Mouse (Mus musculus) CH12.LX (cell line): Measurements from ENCODE around the gene Zfp791. TPM values are rescaled to one million over a fixed set of nuclear protein-coding genes. Genes with fewer than 3 reads are reported as not detected.
"Not testable (repeated sequence)": the region's sequence is repeated elsewhere in the genome, so short reads cannot be mapped to it uniquely, and the experiment has no call there.

Experiments
- DNase-seq: peaks from one replicate; pipeline ENCODE4 v3.0.0-alpha.2; 2013; ENCODE audit errors: extremely low read depth
- H3K27ac ChIP-seq: 2 replicates; pipeline ENCODE4 v1.5.1; 2012; ENCODE audit warnings: low read depth, mild to moderate bottlenecking, control low read depth, moderate library complexity; ENCODE audit not compliant: insufficient read depth
- H3K27me3 ChIP-seq: replicated peaks from 2 replicates; pipeline ENCODE3; 2012; ENCODE audit warnings: inconsistent platforms
- H3K36me3 ChIP-seq, 2 experiments: replicated peaks in 1 of 2; 2 replicates each; pipeline versions ENCODE3 to v1.6.1; 2012; ENCODE audit warnings: inconsistent platforms in 1 of 2, low read length in 1 of 2, mild to moderate bottlenecking in 1 of 2, mixed read lengths in 1 of 2, moderate library complexity in 1 of 2; ENCODE audit not compliant: control insufficient read depth in 1 of 2, insufficient read depth in 1 of 2
- H3K4me1 ChIP-seq, 2 experiments: 2 replicates each; pipeline ENCODE4 v1.6.1; 2012; ENCODE audit warnings: inconsistent platforms in 1 of 2, moderate library complexity in 1 of 2; ENCODE audit not compliant: insufficient read depth in 2 of 2, control insufficient read depth in 1 of 2
- H3K4me2 ChIP-seq: 2 replicates; pipeline ENCODE4 v1.6.1; 2012; ENCODE audit warnings: low read depth, mild to moderate bottlenecking, control low read depth; ENCODE audit not compliant: poor library complexity, insufficient read depth, severe bottlenecking
- H3K4me3 ChIP-seq, 3 experiments: fragments of 150-350 bp in 1 of 3; sonication (generic) in 1 of 3; replicated peaks in 1 of 3; 2 replicates each; pipeline versions ENCODE3 to v1.5.1; 2011 to 2012; ENCODE audit warnings: low read depth in 2 of 3, low read length in 2 of 3, mild to moderate bottlenecking in 2 of 3, moderate library complexity in 2 of 3, control low read depth in 1 of 3, improper control_type of control experiment in 1 of 3, inconsistent platforms in 1 of 3, mixed read lengths in 1 of 3; ENCODE audit not compliant: poor library complexity in 1 of 3
- H3K79me2 ChIP-seq: replicated peaks from 2 replicates; pipeline ENCODE4 v1.6.1; 2012; ENCODE audit warnings: mild to moderate bottlenecking, moderate library complexity; ENCODE audit not compliant: control insufficient read depth, poor library complexity, insufficient read depth, severe bottlenecking; ENCODE audit errors: extremely low read depth
- H3K9ac ChIP-seq: 2 replicates; pipeline ENCODE4 v1.6.1; 2012; ENCODE audit warnings: low read depth, mild to moderate bottlenecking, control low read depth, moderate library complexity; ENCODE audit not compliant: insufficient read depth
- H3K9me3 ChIP-seq: replicated peaks from 2 replicates; pipeline ENCODE3; 2012; ENCODE audit warnings: low read length, inconsistent platforms, mixed read lengths
- CHD2 ChIP-seq: IDR thresholded peaks from 2 replicates; pipeline ENCODE4 v1.6.1; 2011; ENCODE audit warnings: low read length, improper control_type of control experiment
- E2F4 ChIP-seq: IDR thresholded peaks from 2 replicates; pipeline ENCODE4 v1.6.1; 2011; ENCODE audit warnings: low read depth, low read length, improper control_type of control experiment; ENCODE audit not compliant: insufficient replicate concordance
- HCFC1 ChIP-seq: IDR thresholded peaks from 2 replicates; pipeline ENCODE4 v1.6.1; 2012; ENCODE audit warnings: low read depth, mild to moderate bottlenecking, inconsistent platforms, low read length, improper control_type of control experiment
- KAT2A ChIP-seq: IDR thresholded peaks from 2 replicates; pipeline ENCODE4 v1.6.1; 2012; ENCODE audit warnings: low read length, improper control_type of control experiment, inconsistent platforms; ENCODE audit not compliant: insufficient replicate concordance
- MAFK ChIP-seq: IDR thresholded peaks from 2 replicates; pipeline ENCODE4 v1.6.1; 2011; ENCODE audit warnings: low read length, improper control_type of control experiment; ENCODE audit not compliant: insufficient replicate concordance
- MAZ ChIP-seq: IDR thresholded peaks from 2 replicates; pipeline ENCODE4 v1.6.1; 2012; ENCODE audit warnings: low read depth, mild to moderate bottlenecking, inconsistent platforms, low read length, improper control_type of control experiment, moderate library complexity
- MEF2A ChIP-seq: IDR thresholded peaks from 2 replicates; pipeline ENCODE4 v1.6.1; 2014; ENCODE audit warnings: low read depth, mild to moderate bottlenecking, inconsistent platforms, low read length, improper control_type of control experiment, borderline replicate concordance
- NELFE ChIP-seq: IDR thresholded peaks from 2 replicates; pipeline ENCODE4 v1.6.1; 2011; ENCODE audit warnings: low read depth, low read length, improper control_type of control experiment
- NRF1 ChIP-seq: IDR thresholded peaks from 2 replicates; pipeline ENCODE4 v1.6.1; 2014; ENCODE audit warnings: low read depth, mild to moderate bottlenecking, inconsistent platforms, low read length, improper control_type of control experiment, moderate library complexity
- PAX5 ChIP-seq: IDR thresholded peaks from 2 replicates; pipeline ENCODE4 v1.6.1; 2012; ENCODE audit warnings: low read length, inconsistent platforms, mixed read lengths
- POLR2A ChIP-seq: IDR thresholded peaks from 2 replicates; pipeline ENCODE4 v1.6.1; 2011; ENCODE audit warnings: low read depth, mild to moderate bottlenecking, improper control_type of control experiment, low read length
- RAD21 ChIP-seq: IDR thresholded peaks from 2 replicates; pipeline ENCODE4 v1.6.1; 2011; ENCODE audit warnings: low read depth, mild to moderate bottlenecking, low read length, improper control_type of control experiment, moderate library complexity
- SIN3A ChIP-seq: IDR thresholded peaks from 2 replicates; pipeline ENCODE4 v1.6.1; 2012; ENCODE audit warnings: low read length, improper control_type of control experiment, inconsistent platforms
- SMC3 ChIP-seq: IDR thresholded peaks from 2 replicates; pipeline ENCODE4 v1.6.1; 2011; ENCODE audit warnings: low read depth, low read length, improper control_type of control experiment
- TCF12 ChIP-seq: IDR thresholded peaks from 2 replicates; pipeline ENCODE4 v1.6.1; 2014; ENCODE audit warnings: low read depth, mild to moderate bottlenecking, inconsistent platforms, low read length, improper control_type of control experiment
- USF1 ChIP-seq: IDR thresholded peaks from 2 replicates; pipeline ENCODE4 v1.6.1; 2014; ENCODE audit warnings: low read depth, mild to moderate bottlenecking, inconsistent platforms, low read length, improper control_type of control experiment
- ZC3H11A ChIP-seq: IDR thresholded peaks from 2 replicates; pipeline ENCODE4 v1.6.1; 2012; ENCODE audit warnings: low read depth, mild to moderate bottlenecking, inconsistent platforms, low read length, improper control_type of control experiment
- ZMIZ1 ChIP-seq: IDR thresholded peaks from 2 replicates; pipeline ENCODE4 v1.6.1; 2012; ENCODE audit warnings: low read depth, mild to moderate bottlenecking, inconsistent platforms, low read length, improper control_type of control experiment
- ZNF384 ChIP-seq: IDR thresholded peaks from 2 replicates; pipeline ENCODE4 v1.6.1; 2012; ENCODE audit warnings: low read depth, low read length, improper control_type of control experiment, inconsistent platforms
- dilution Hi-C: fragments of 300-500 bp; cut with MboI; formaldehyde crosslinking; loops from 2 replicates; pipeline ENCODE4 v1.14.3; 2020; ENCODE audit warnings: low sequenced_read_pairs; ENCODE audit not compliant: extremely low pct_unique_long_range_greater_than_20kb, extremely low pct_ligation_motif_present
- in situ Hi-C: fragments of 300-500 bp; cut with MboI; formaldehyde crosslinking; loops from 3 replicates; pipeline ENCODE4 v1.14.3; 2019; ENCODE audit warnings: low sequenced_read_pairs, low pct_ligation_motif_present, low pct_unique_long_range_greater_than_20kb, mixed read lengths
- polyA plus RNA-seq: library from polyadenylated mRNA; unstranded; fragments of >175 nt; gene quantifications from 2 replicates; pipeline ENCODE4 v1.2.1, GENCODE M21; 2012; ENCODE audit warnings: low read depth; ENCODE audit not compliant: insufficient read length
- total RNA-seq, 2 experiments: library from RNA; depleted of rRNA; stranded (reverse); fragments of 300-350 nt in 1 of 2; fragments of >200 nt in 1 of 2; gene quantifications; 2 replicates each; pipeline ENCODE4 v1.2.3; 2012 to 2014

The Zfp791 gene
- total and polyA plus RNA-seq, 3 experiments, result 0.81 to 1.1 (median 0.98) TPM

DNA sequence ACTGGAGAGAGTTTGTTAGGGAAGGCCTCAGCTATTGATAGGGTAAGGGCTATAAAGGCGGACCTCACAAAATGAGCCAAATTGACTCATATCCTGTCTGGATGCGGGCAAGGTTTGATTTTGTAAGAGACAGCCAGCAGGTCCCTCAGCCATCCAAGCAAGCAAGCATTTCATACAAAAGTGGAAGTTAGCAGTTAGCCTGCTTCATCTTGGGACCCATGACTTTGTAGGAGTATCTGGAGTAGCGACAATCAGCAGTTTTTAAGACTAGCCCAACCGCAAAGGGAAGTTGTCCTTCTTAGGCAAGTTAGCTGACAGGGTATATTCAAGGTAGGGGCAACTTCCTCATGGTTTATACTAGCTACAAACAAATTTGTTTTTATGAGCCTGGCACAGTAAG is 19.6 kb upstream of the Zfp791 start:
- no peak for DNase-seq
- peaks cover 8% of the 10 kb centered on the region for H3K9me3 ChIP-seq
- TF ChIP-seq NRF1, result no peak
- TF ChIP-seq HCFC1, result no peak
- TF ChIP-seq ZMIZ1, result no peak
- TF ChIP-seq CHD2, result no peak
- TF ChIP-seq MEF2A, result no peak
- no peak for TF ChIP-seq POLR2A
- TF ChIP-seq E2F4, result no peak
- TF ChIP-seq PAX5, result no peak
- no peak for TF ChIP-seq ZC3H11A
- no peak for TF ChIP-seq TCF12
- no peak for TF ChIP-seq RAD21
- no peak for TF ChIP-seq SIN3A
- TF ChIP-seq ZNF384, result no peak
- no peak for TF ChIP-seq MAZ
- no peak for TF ChIP-seq MAFK
- no peak for TF ChIP-seq SMC3
- no peak for TF ChIP-seq USF1
- TF ChIP-seq KAT2A, result no peak
- no peak for TF ChIP-seq NELFE
- TF ChIP-seq, all 38 proteins: peak for 0
- no peak overlapping the region for H3K4me2 ChIP-seq
- no peaks in the 10 kb centered on the region for H3K4me1 ChIP-seq
- H3K27me3 ChIP-seq, result no peaks in the 10 kb centered on the region
- H3K27ac ChIP-seq, result no peak overlapping the region
- H3K79me2 ChIP-seq, result no peaks in the 10 kb centered on the region
- H3K4me3 ChIP-seq, result no peak overlapping the region
- H3K36me3 ChIP-seq, result no peaks in the 10 kb centered on the region
- H3K9ac ChIP-seq, result no peak overlapping the region
- in situ Hi-C loops (no loop called here), dilution Hi-C loops (no loop called here)

DNA sequence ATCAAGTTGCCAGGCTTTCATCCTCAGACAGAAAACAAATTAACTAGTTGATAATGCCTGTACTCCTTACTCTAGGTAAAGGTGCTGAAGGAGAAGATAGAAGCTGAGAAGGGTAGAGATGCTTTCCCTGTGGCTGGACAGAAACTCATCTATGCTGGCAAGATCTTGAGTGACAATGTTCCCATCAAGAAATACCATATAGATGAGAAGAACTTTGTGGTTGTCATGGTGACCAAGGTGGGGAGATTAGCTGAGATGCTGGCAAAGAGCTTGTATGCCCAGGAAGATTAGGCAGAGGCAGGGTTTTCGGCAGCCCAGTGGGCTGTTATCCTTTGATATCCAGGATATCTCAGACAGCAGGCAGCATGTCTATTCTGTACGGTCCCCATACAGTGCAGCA is 12.8 kb upstream of the Zfp791 start:
- H3K79me2 ChIP-seq, dilution Hi-C loops, in situ Hi-C loops: not testable (repeated sequence)

More for the DNA sequence above, 12.8 kb upstream of the Zfp791 start:
- not testable (repeated sequence) for H3K4me3 ChIP-seq, H3K4me2 ChIP-seq, H3K27ac ChIP-seq, H3K27me3 ChIP-seq, DNase-seq, H3K4me1 ChIP-seq, H3K9me3 ChIP-seq, H3K9ac ChIP-seq, H3K36me3 ChIP-seq
